Mouse (Mus musculus) CD4-positive, CD25-positive, alpha-beta regulatory T cell, adult 9 weeks (primary cell): ENCODE data around the gene Hadh. TPM values are rescaled to one million over a fixed set of nuclear protein-coding genes. Genes with fewer than 3 reads are reported as not detected.

Experiments used
- polyA plus RNA-seq: library from polyadenylated mRNA; unstranded; fragments of 100-300 nt; shearing (Covaris generic); gene quantifications from one replicate; pipeline ENCODE4 v1.2.1, GENCODE M21; 2017

The Hadh gene
- 77.6 TPM for polyA plus RNA-seq

DNA sequence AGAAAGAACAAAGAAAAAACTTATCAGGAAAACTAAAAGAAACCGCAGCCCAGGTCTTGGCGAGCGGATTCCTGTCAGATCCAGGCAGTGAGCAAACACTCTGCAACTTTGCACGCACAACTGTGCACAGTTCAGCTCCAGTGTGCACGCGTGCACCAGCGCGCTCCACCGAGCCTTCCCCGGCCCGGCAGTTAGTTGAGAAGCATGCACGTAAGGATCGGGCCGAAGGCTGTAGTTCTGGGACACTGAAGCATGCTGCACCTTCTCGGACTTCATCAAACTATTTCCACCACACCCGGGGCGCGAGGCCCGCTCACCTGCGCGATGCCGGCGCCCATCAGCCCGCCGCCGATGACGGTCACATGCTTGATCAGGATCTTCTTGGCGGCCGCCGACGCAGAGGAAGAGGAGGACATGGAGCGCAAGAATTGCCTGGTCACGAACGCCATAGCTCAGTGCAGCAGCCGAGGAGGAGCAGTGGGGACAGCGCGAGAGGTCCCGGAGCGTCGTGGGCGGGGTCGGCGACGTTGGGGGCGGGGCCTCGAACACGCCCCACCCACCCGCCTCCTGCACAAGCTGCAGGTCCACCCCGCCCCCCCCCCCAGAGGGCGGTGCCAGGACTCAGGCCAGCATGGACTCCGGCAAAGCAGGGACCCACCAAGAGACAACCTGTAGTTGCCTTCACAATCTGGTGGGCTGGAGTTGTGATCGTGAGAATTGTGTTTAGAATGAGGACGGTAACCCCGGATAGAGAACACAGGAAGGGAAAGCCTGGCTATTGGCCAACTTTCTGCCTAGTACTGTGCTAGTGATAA is at the start of gene Hadh:
Gene Hadh (minus strand): TSS at position 543 of the 815 bp plus-strand sequence.

DNA sequence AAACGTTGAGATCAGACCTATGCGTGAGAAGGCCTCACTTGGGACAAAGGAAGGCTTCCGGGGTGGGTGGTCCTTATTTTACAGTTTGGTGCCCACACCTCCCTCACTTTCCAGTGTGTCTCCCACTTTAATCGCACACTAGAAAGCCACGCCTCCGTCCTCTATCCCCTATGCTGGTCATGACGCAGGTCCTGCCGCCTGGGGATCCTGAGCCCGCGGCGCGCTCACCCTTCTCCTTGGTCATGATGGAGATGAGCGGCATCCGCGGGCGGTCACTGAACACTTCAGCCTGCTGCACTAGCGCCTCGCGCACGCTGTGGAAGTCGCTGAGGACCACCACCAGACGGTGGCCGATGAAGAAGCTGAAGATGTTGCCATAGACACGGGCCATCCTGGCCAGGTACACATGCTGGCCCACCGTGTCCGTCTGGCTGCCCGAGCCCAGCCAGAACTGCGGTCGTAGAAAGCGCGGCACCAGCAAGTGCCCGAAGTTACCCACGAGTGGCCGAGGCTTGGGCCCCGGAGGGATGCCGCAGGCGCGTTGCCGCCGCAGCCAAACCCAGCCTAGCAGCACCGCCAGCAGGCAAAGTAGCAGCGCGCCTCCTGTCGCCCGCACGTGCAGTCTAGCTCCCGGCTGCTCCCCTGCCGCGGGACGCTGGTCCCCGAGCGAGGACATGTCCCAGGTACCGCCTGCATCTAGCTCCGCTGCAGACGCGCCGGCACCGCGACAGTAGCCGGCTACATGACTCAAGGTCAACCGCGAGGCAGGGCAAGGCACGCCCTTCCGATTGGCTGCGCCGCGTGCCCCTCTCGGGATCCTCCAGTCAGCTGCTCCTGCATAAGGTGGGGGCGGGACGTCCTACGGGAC is 30.8 kb upstream of the Hadh start, which contains the start of gene Cyp2u1:
Gene Cyp2u1 (minus strand): TSS at position 776 of the 868 bp plus-strand sequence.

Other genes with a start within 250 kb of the Hadh start
- 356 TPM for gene Lef1, start 161.6 kb downstream of the Hadh start, polyA plus RNA-seq
- gene Cyp2u1, start 31.1 kb upstream of the Hadh start, polyA plus RNA-seq = 0.32 TPM
- gene Sgms2, start 219.3 kb upstream of the Hadh start, polyA plus RNA-seq = 0.12 TPM